Mouse (Mus musculus): ENCODE measurements around the gene Git1.

Gene Git1

GRCm38 (mm10) chr11:77493512-77494343, at the start of gene Git1:
Gene Git1, plus strand, starts transcription at chr11:77493562.
- no peak for ATAC-seq (ENCODE audit: insufficient number of reproducible peaks, low FRiP score, low TSS enrichment)

DNA sequence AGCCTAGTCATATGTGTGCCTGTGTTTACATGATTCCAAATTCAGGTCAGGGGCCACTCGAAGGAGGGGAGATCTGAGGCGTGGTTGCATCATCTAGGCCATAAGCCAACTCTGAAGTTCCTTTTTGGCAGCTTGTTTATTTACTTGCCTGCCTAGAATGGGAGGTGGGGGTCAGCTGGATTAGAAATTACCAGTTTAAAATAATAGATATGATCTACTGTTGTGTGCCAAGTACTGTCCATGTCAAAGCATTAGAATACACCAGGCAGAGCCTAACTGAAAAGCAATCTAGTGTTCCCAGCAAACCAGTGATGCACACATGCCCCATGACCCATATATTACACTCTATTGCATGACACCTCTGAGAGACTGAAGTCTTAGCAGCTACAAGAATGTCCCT, 48.4 kb upstream of the Git1 start:
- ATAC-seq (ENCODE audit: insufficient number of reproducible peaks, low FRiP score, low TSS enrichment), result no peak

DNA sequence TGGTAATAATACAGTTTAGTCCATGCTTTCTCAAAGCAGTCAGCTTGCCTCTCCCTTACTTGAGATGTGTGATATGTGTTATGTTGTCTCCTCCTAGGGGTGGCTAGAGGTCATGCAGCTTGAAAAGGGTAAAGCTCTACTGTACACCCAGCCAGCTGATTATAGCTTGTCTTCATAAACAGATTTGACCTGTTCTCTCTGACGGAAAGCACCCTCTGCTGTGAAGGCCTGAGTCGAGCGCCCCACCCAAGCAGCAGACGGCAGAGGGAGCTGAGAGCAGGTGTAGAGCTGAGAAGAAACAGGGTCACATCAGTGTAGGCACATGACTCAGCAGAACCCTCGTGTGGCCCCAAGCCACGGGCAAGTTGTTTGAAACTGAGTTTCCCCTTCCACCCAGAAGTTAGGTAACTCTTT, 46.7 kb upstream of the Git1 start:
- peak; percentile 75; the same call in 1 of the 2 replicates for ATAC-seq (ENCODE audit: insufficient number of reproducible peaks, low FRiP score, low TSS enrichment)

- no peak for ATAC-seq (ENCODE audit: insufficient number of reproducible peaks, low FRiP score, low TSS enrichment)
These were observed 44.1 kb upstream of the Git1 start for GRCm38 (mm10) chr11:77449224-77449623.

GRCm38 (mm10) chr11:77451670-77452069, 41.7 kb upstream of the Git1 start:
- no peak for ATAC-seq (ENCODE audit: insufficient number of reproducible peaks, low FRiP score, low TSS enrichment)

GRCm38 (mm10) chr11:77453388-77453787, 40.0 kb upstream of the Git1 start:
- no peak for ATAC-seq (ENCODE audit: insufficient number of reproducible peaks, low FRiP score, low TSS enrichment)

GRCm38 (mm10) chr11:77455770-77456510, 37.4 kb upstream of the Git1 start:
- ATAC-seq (ENCODE audit: insufficient number of reproducible peaks, low FRiP score, low TSS enrichment), result no peak

GRCm38 (mm10) chr11:77456866-77457265, 36.5 kb upstream of the Git1 start:
- no peak; the same call in 1 of the 2 replicates for ATAC-seq (ENCODE audit: insufficient number of reproducible peaks, low FRiP score, low TSS enrichment)

- ATAC-seq (ENCODE audit: insufficient number of reproducible peaks, low FRiP score, low TSS enrichment), result no peak
These were observed 31.5 kb upstream of the Git1 start for GRCm38 (mm10) chr11:77461856-77462255.

DNA sequence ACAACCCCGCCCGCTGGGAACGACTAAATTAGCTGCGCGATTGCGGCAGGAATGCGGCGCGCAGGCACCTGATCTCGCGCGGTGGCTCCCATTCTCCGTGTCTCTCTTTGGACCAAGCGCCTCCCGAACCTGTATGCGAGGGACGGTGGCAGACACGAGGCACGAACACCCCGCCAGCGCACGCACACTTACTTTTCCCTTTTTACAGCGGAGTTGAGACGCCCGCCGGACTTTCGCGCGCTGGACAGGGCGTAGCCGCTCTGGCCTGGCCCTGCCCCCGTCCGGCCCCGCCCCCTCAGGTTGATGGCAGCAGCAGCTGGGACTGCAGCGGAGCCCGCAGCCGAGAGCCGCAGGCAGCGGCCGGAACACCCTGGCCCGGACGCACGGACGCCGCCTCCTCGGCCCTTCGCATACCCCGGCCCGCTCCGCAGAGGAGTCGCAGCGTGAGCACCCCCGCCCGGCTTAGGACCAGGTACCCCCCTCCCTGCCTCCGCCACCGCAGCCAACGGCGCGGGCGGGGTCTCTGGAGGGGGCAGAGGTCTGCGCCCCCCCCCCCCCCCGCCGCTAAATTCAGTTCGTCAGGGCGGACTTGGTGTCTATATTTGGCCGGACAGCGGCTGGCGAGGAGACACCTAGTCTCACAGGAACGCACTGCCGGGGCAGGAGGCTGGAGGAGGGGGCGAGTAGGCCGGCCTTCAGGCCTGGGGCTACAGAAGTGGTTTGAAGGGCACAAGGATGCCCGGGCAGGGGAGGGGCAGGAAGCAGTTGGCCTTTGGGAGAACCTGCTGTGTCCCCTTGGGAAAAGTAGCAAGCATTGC, 30.9 kb upstream of the Git1 start, which contains the start of gene Coro6:
Gene Coro6, plus strand, starts transcription at position 129 of the 818 bp plus-strand sequence.
- 0 out of 2 replicates have a peak, but pooled peaks have one; percentile 41 for ATAC-seq (ENCODE audit: insufficient number of reproducible peaks, low FRiP score, low TSS enrichment)

DNA sequence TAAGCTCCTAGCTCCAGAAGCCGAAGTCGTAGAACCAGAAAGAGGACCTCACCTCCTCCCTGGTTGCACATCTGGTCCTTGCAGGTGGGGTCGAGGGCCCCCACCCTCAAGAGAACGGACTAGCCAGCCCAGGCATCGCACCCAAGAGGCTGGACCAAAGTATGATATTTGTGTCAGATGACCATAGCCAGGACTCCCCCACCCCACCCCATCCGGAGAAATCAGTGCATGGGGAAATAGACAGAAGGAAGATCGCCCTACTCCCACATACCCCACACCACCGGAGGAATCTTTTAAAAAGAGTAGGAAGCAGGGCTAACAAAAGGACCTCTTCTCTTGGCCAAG, 30.3 kb upstream of the Git1 start:
- no peak for ATAC-seq (ENCODE audit: insufficient number of reproducible peaks, low FRiP score, low TSS enrichment)

- ATAC-seq (ENCODE audit: insufficient number of reproducible peaks, low FRiP score, low TSS enrichment), result no peak
These were observed 29.6 kb upstream of the Git1 start for GRCm38 (mm10) chr11:77463786-77464185.

DNA sequence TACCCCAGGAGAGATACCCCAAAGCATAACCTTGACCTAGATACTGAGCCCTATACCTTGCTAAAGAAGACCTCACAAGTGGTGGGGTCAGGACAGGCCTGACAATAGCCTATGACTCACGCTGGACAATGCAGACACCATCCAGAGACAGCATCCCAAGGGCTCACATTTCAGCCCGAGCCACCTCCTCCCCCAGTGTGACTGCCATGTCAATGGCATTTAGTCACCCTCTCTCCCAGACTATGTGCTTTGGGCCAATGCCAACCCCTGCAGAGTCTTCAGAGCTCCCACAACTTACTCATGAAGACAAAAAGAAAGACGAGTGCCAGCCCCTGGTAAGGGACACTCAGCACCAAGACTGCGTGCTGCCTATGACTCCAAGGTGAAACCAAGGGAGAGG, 28.7 kb upstream of the Git1 start:
- ATAC-seq (ENCODE audit: insufficient number of reproducible peaks, low FRiP score, low TSS enrichment), result no peak

GRCm38 (mm10) chr11:77465111-77465510, 28.3 kb upstream of the Git1 start:
- ATAC-seq (ENCODE audit: insufficient number of reproducible peaks, low FRiP score, low TSS enrichment), result no peak

DNA sequence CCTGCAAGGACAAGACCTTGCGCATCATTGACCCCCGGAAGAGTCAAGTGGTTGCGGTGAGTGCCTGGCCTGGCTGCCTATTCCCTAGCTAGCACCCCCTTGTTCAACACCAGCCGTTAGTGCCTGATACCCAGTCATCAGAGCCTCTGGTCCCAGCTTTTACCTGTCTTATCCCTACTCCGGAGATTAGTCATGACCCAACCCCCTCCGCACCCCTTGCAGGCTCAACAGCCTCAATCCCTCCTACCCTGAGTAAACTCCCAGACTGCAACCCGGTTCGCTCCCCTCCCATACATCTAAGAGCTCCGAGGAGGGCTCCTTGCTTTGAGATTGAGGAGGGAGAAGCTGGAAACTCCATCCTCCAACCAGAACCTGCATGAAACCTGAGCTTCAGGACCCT, 26.8 kb upstream of the Git1 start:
- ATAC-seq (ENCODE audit: insufficient number of reproducible peaks, low FRiP score, low TSS enrichment), result no peak

DNA sequence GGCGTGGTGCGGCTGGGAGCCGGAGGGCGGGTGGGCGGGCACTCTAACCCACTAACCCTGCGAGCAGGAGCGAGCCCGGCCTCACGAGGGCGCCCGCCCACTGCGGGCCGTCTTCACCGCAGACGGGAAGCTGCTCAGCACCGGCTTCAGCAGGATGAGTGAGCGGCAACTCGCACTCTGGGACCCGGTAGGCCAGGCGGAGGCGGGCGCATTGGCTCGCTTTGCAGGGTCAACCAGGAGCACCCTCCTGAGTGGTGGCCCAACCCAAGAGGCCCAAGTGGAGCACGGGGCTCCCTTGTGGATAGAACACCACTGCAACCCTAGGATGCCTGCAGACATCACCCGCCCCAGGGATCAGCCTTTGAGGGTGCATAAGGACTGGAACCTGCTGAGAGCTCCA, 26.2 kb upstream of the Git1 start:
- ATAC-seq (ENCODE audit: insufficient number of reproducible peaks, low FRiP score, low TSS enrichment), result no peak

DNA sequence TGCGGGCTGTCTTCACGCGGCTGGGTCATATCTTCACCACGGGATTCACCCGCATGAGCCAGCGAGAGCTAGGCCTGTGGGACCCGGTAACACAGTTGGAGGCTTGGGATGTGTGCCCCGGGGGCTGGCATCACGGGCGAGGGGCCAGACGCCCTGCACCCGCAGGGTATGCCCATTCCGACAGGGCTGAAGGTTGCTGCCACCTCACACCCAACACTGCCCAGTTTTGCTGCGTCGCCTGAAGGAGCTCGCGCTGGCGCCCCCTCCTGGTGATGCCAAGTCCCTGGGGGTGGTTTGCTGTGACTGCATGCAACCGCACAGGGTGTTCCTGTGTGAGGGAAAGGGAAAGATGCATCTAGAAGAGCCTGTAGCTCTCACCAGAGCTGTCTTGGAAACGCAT, 25.6 kb upstream of the Git1 start:
- ATAC-seq (ENCODE audit: insufficient number of reproducible peaks, low FRiP score, low TSS enrichment), result no peak; the same call in 1 of the 2 replicates

DNA sequence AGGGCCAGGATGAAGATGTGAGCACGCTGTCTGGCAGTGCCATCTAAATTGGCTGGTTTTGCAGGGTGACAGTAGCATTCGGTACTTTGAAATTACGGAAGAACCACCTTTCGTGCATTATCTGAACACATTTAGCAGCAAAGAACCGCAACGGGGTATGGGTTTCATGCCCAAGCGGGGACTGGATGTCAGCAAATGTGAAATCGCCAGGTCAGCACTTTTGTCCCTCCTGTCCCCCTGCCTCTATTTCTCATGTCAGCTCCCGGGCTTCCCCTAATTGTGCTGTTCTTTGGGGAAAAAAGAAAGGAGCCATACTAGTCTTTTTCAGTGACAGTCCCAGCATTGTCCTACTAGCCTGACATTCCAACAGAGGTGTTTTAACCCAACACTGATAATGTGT, 25.0 kb upstream of the Git1 start:
- no peak for ATAC-seq (ENCODE audit: insufficient number of reproducible peaks, low FRiP score, low TSS enrichment)

DNA sequence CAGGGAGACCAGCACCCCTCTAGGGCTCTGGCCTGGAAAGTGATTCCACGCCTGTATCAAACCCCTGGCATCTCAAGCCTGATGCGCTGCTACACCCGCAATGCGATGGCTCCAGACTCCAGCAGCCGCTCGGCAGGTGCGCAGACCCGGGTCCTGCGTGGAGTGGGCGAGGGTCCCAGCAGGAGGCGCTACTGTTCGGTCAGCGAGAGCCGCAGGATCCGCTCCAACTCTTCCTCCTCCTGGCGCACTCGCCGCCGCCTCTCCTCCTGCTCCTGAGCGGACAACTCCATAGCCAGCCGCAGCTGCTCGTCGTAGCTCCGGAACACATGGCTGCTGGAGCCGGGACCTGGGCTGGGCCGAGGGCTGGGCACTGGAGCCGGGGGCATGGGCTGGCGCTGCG, 22.0 kb upstream of the Git1 start:
- no peak for ATAC-seq (ENCODE audit: insufficient number of reproducible peaks, low FRiP score, low TSS enrichment)

DNA sequence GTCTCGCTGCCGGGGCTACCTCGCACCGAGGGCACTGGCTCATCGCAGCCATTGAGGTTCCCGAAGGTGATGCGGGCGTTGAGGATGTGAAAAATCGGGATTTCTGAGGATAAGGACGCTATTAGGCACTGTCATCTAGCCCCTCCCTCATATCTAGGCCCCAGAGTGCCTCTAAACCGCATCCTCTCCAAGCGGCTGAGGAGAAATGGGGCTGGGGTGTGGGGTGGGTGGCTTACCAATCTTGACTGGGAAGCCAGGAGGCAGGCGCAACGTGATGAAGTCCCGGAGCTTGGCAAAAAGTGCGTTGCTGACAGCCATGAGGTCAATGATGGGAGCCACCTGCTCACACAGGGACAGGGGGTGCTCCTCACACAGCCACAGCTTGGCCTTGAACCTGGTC, 20.6 kb upstream of the Git1 start:
- ATAC-seq (ENCODE audit: insufficient number of reproducible peaks, low FRiP score, low TSS enrichment), result no peak

GRCm38 (mm10) chr11:77476216-77476615, 17.1 kb upstream of the Git1 start:
- no peak for ATAC-seq (ENCODE audit: insufficient number of reproducible peaks, low FRiP score, low TSS enrichment)
